8 mouse cellular contexts compared by ENCODE assay signal in genomic region chr12:111731822-111732807, GRCm38 (mm10). TPM values are rescaled to one million over a fixed set of nuclear protein-coding genes. Genes with fewer than 3 reads are reported as not detected.
DNase-seq lines count a peak whose midpoint lies in the region; ATAC-seq and TF ChIP-seq lines count a peak whose summit lies in the region.

No protein-coding gene starts in this region.

- peak; percentile 95 for TF ChIP-seq CTCF in bone marrow, adult 2 months (IDR thresholded peaks at IDR 0.05; ENCODE audit: control insufficient read depth, insufficient read depth, low read length)

- 30% methylated on average over 30 of the region's 30 CpGs for WGBS in bone marrow, adult 2 months
- 29% methylated on average over 30 of the region's 30 CpGs for WGBS in embryonic facial prominence, embryonic 15.5 days
- 30% methylated on average over 30 of the region's 30 CpGs for WGBS in heart, embryonic 10.5 days
- WGBS in kidney, embryonic 14.5 days: 33% methylated on average over 30 of the region's 30 CpGs

- H3K36me3 ChIP-seq in embryonic facial prominence, embryonic 15.5 days: peaks cover 17% of the 10 kb centered on the region; the same call in 1 of the 2 replicates
- H3K36me3 ChIP-seq in heart, embryonic 10.5 days: peaks cover 16% of the 10 kb centered on the region; the same call in 1 of the 2 replicates
- peaks cover 5% of the 10 kb centered on the region; the same call in 1 of the 2 replicates for H3K36me3 ChIP-seq in kidney, embryonic 14.5 days (ENCODE audit: control insufficient read depth, insufficient read depth, low read length)

- H3K27me3 ChIP-seq in embryonic facial prominence, embryonic 15.5 days: no peaks in the 10 kb centered on the region
- no peaks in the 10 kb centered on the region for H3K27me3 ChIP-seq in heart, embryonic 10.5 days (ENCODE audit: insufficient read depth, poor library complexity, severe bottlenecking)
- no peaks in the 10 kb centered on the region for H3K27me3 ChIP-seq in kidney, embryonic 14.5 days (ENCODE audit: control insufficient read depth, insufficient read depth, low read length)

- H3K27ac ChIP-seq in bone marrow, adult 2 months (ENCODE audit: control insufficient read depth, insufficient read depth, low read depth, low read length, poor library complexity): no peak overlapping the region
- peak overlapping the region; percentile 30; the same call in 1 of the 2 replicates for H3K27ac ChIP-seq in embryonic facial prominence, embryonic 15.5 days (replicated peaks)
- peak overlapping the region; percentile 63; the same call in 1 of the 2 replicates for H3K27ac ChIP-seq in heart, embryonic 10.5 days
- no peak overlapping the region for H3K27ac ChIP-seq in kidney, embryonic 14.5 days (ENCODE audit: low read depth, low read length)

- no peaks in the 10 kb centered on the region for H3K9me3 ChIP-seq in embryonic facial prominence, embryonic 15.5 days (replicated peaks)
- no peaks in the 10 kb centered on the region for H3K9me3 ChIP-seq in heart, embryonic 10.5 days
- H3K9me3 ChIP-seq in kidney, embryonic 14.5 days (ENCODE audit: control insufficient read depth, low read length): no peaks in the 10 kb centered on the region

- peak; percentile 86 to 87 for DNase-seq in B cell, adult 2 months
- DNase-seq in heart, embryonic 10.5 days (ENCODE audit: low spot score): peak; percentile 94
- DNase-seq in liver: peak; percentile 86
- DNase-seq in spleen, postnatal 36 days (ENCODE audit: low spot score in 2 of 2): peak; percentile 74 to 82

- H3K4me1 ChIP-seq in bone marrow, adult 2 months (ENCODE audit: control insufficient read depth, insufficient read depth, low read length): no peaks in the 10 kb centered on the region
- peaks cover 7% of the 10 kb centered on the region for H3K4me1 ChIP-seq in embryonic facial prominence, embryonic 15.5 days
- peaks cover 10% of the 10 kb centered on the region for H3K4me1 ChIP-seq in heart, embryonic 10.5 days
- H3K4me1 ChIP-seq in kidney, embryonic 14.5 days (ENCODE audit: control insufficient read depth, insufficient read depth, low read length): peaks cover 11% of the 10 kb centered on the region; the same call in 1 of the 2 replicates

- no peak overlapping the region for H3K9ac ChIP-seq in embryonic facial prominence, embryonic 15.5 days
- peak overlapping the region; percentile 28; the same call in 1 of the 2 replicates for H3K9ac ChIP-seq in kidney, embryonic 14.5 days (ENCODE audit: low read depth, low read length)

- peak; percentile 26; the same call in 1 of the 2 replicates for TF ChIP-seq POLR2A in bone marrow, adult 2 months (IDR thresholded peaks at IDR 0.05; ENCODE audit: borderline replicate concordance, control insufficient read depth, low read depth, low read length)

- no peak overlapping the region for H3K4me3 ChIP-seq in bone marrow, adult 2 months (replicated peaks; ENCODE audit: control insufficient read depth, low read depth, low read length)
- peak overlapping the region; percentile 6; the same call in 1 of the 2 replicates for H3K4me3 ChIP-seq in embryonic facial prominence, embryonic 15.5 days (replicated peaks)
- H3K4me3 ChIP-seq in heart, embryonic 10.5 days: peak overlapping the region; percentile 18; the same call in 1 of the 2 replicates
- no peak overlapping the region for H3K4me3 ChIP-seq in kidney, embryonic 14.5 days (ENCODE audit: low read length)

- peak overlapping the region; percentile 42 for H3K4me2 ChIP-seq in embryonic facial prominence, embryonic 15.5 days (replicated peaks)
- no peak overlapping the region; the same call in 1 of the 2 replicates for H3K4me2 ChIP-seq in kidney, embryonic 14.5 days (replicated peaks; ENCODE audit: low read depth, low read length)

- ATAC-seq in embryonic facial prominence, embryonic 15.5 days (ENCODE audit: insufficient number of reproducible peaks, low FRiP score, low TSS enrichment, low read depth): peak; percentile 90
- peak; percentile 87 for ATAC-seq in kidney, embryonic 14.5 days (ENCODE audit: low FRiP score, low TSS enrichment)
- peak; percentile 95 for ATAC-seq in monocyte, adult 5-6 weeks (replicated peaks; ENCODE audit: insufficient number of reproducible peaks, low FRiP score, low TSS enrichment, poor library complexity, severe bottlenecking)

RNA-seq across cellular contexts. Expression of gene Apopt1, which starts 19.1 kb away (rescaled TPM):
- polyA plus RNA-seq in bone marrow, adult 2 months (2011; ENCODE audit: insufficient read depth, insufficient read length, low replicate concordance, missing spikeins): 15.1 and 16.8 TPM in 2 replicates
- polyA plus RNA-seq in embryonic facial prominence, embryonic 15.5 days (2015; fragmentation: Nextera tagmentation; extraction: Ambion mirVana): 52.6 and 55.7 TPM in 2 replicates
- polyA plus RNA-seq in heart, embryonic 10.5 days (2016; fragmentation: Nextera tagmentation; extraction: Ambion mirVana): 53.3 and 55.2 TPM in 2 replicates
- polyA plus RNA-seq in kidney, embryonic 14.5 days (2014; fragmentation: Nextera tagmentation; extraction: Ambion mirVana): 63.1 and 63.4 TPM in 2 replicates
- total RNA-seq in monocyte, adult 5-6 weeks (2017): 27.2 to 45.4 TPM (median 29.7 TPM) in 3 replicates

RNA-seq across cellular contexts. Expression of gene Bag5, which starts 19.1 kb away (rescaled TPM):
- 4.4 and 7.7 TPM in 2 replicates for polyA plus RNA-seq in bone marrow, adult 2 months (2011; ENCODE audit: insufficient read depth, insufficient read length, low replicate concordance, missing spikeins)
- 65.5 and 66.6 TPM in 2 replicates for polyA plus RNA-seq in embryonic facial prominence, embryonic 15.5 days (2015; fragmentation: Nextera tagmentation; extraction: Ambion mirVana)
- polyA plus RNA-seq in heart, embryonic 10.5 days (2016; fragmentation: Nextera tagmentation; extraction: Ambion mirVana): 43.7 and 47.7 TPM in 2 replicates
- polyA plus RNA-seq in kidney, embryonic 14.5 days (2014; fragmentation: Nextera tagmentation; extraction: Ambion mirVana): 45.2 and 49.7 TPM in 2 replicates
- total RNA-seq in monocyte, adult 5-6 weeks (2017): 37.2 to 42.3 TPM (median 41.6 TPM) in 3 replicates

RNA-seq across cellular contexts. Expression of gene Klc1, which starts 26.5 kb away (rescaled TPM):
- polyA plus RNA-seq in bone marrow, adult 2 months (2011; ENCODE audit: insufficient read depth, insufficient read length, low replicate concordance, missing spikeins): 55.3 and 70.4 TPM in 2 replicates
- 124 and 126 TPM in 2 replicates for polyA plus RNA-seq in embryonic facial prominence, embryonic 15.5 days (2015; fragmentation: Nextera tagmentation; extraction: Ambion mirVana)
- 109 and 116 TPM in 2 replicates for polyA plus RNA-seq in heart, embryonic 10.5 days (2016; fragmentation: Nextera tagmentation; extraction: Ambion mirVana)
- 76.4 and 91.6 TPM in 2 replicates for polyA plus RNA-seq in kidney, embryonic 14.5 days (2014; fragmentation: Nextera tagmentation; extraction: Ambion mirVana)
- 142 to 241 TPM (median 173 TPM) in 3 replicates for total RNA-seq in monocyte, adult 5-6 weeks (2017)

RNA-seq across cellular contexts. Expression of gene Trmt61a, which starts 54.2 kb away (rescaled TPM):
- polyA plus RNA-seq in bone marrow, adult 2 months (2011; ENCODE audit: insufficient read depth, insufficient read length, low replicate concordance, missing spikeins): 4.2 and 11.0 TPM in 2 replicates
- 13.3 and 15.4 TPM in 2 replicates for polyA plus RNA-seq in embryonic facial prominence, embryonic 15.5 days (2015; fragmentation: Nextera tagmentation; extraction: Ambion mirVana)
- 12.7 and 18.9 TPM in 2 replicates for polyA plus RNA-seq in heart, embryonic 10.5 days (2016; fragmentation: Nextera tagmentation; extraction: Ambion mirVana)
- 6.7 and 11.9 TPM in 2 replicates for polyA plus RNA-seq in kidney, embryonic 14.5 days (2014; fragmentation: Nextera tagmentation; extraction: Ambion mirVana)
- 2.2 to 2.7 TPM (median 2.5 TPM) in 3 replicates for total RNA-seq in monocyte, adult 5-6 weeks (2017)

RNA-seq across cellular contexts. Expression of gene Ckb, which starts 60.0 kb away (rescaled TPM):
- polyA plus RNA-seq in bone marrow, adult 2 months (2011; ENCODE audit: insufficient read depth, insufficient read length, low replicate concordance, missing spikeins): 28.6 and 38.4 TPM in 2 replicates
- polyA plus RNA-seq in embryonic facial prominence, embryonic 15.5 days (2015; fragmentation: Nextera tagmentation; extraction: Ambion mirVana): 247 and 255 TPM in 2 replicates
- 408 and 575 TPM in 2 replicates for polyA plus RNA-seq in heart, embryonic 10.5 days (2016; fragmentation: Nextera tagmentation; extraction: Ambion mirVana)
- 81.5 and 88.5 TPM in 2 replicates for polyA plus RNA-seq in kidney, embryonic 14.5 days (2014; fragmentation: Nextera tagmentation; extraction: Ambion mirVana)
- total RNA-seq in monocyte, adult 5-6 weeks (2017): 21.5 to 39.0 TPM (median 37.5 TPM) in 3 replicates

Comparison
In these comparisons a context has a peak if more than half of its experiments do, and no peak if none do; other contexts are left out.
1. H3K27ac ChIP-seq: peak in embryonic facial prominence, embryonic 15.5 days (single experiment) and heart, embryonic 10.5 days (single experiment); none in bone marrow, adult 2 months (single experiment) and kidney, embryonic 14.5 days (single experiment).
2. H3K4me3 ChIP-seq: peak in embryonic facial prominence, embryonic 15.5 days (single experiment) and heart, embryonic 10.5 days (single experiment); none in bone marrow, adult 2 months (single experiment) and kidney, embryonic 14.5 days (single experiment).
3. Peak in every context shown above with its lines, with median percentiles within 50 percentile points of each other: DNase-seq and ATAC-seq.